Mouse (Mus musculus) right cerebral cortex, postnatal 4 days (tissue): Measurements from ENCODE around the gene Frmpd2.

Experiments
- DNase-seq: peaks from one replicate; pipeline ENCODE4 v3.0.0-alpha.2; 2022

Frmpd2 gene

GRCm38 (mm10) chr14:33513877-33514276, 42.4 kb downstream of the Frmpd2 start:
- DNase-seq: no peak

DNA sequence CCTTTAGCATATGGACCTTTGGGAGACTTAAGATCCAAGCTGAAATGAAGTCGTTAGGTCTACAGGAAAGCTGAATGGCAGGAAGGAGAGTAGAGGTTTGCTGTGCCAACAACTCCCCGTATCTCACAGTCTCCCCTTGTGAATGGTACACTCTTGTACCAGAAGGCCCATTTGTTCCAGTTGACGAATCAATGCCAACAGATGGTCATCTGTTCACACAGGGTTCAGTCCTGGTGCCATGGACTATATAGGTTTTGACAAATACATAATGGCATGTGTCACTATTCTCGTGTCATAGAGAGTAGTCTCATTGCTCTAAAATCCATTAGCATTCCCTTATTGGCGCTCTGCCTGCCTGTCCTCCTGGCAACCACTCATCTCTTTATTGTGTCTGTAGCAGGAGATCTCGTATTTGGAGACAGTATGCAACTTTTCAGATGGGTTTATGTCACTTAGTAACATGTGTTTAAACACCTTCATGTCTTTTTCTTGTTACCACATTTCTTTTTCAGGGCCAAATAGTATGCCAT, 43.3 kb downstream of the Frmpd2 start:
- DNase-seq: no peak

DNA sequence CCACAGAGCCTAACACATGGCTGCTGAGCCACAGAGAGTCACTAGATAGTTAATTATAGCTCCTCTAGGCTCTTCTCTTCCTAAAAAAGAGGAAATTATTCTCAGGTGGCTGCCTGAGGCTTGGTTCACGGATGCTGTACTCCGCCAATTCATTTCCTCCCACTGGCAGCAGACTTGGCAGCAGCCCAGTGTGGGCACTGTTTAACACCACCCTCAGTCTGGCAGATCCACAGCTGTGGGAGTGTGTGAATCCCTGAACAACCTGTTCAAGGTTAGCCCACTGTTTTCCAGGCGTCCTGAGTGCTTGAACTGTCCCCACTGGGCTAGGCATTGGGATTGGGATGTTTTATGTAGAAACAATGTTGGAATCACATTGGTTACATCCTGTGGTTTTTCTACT, 50.0 kb downstream of the Frmpd2 start:
- peak; percentile 54 for DNase-seq

GRCm38 (mm10) chr14:33525272-33525983, 53.9 kb downstream of the Frmpd2 start:
- DNase-seq: peak; percentile 47

GRCm38 (mm10) chr14:33526621-33527020, 55.1 kb downstream of the Frmpd2 start:
- DNase-seq: no peak

DNA sequence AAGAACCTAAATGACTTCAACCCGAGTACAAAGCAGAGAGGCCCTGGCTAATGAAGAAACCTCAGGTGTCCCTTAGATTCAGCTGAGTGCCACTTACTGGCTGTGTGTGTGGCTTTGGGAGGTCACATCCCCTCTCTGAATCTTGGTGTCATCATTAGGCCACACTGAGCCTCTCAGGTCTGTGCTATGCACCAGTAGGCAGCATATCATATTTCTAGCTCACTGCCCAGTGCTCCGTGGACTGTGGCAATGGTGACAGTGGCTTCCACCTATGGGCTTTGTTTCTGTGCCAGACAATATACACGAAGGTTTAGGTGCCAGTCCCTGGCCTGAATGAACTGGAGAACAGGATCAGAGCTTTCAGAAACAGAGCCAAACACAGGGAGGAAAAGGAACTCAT, 56.4 kb downstream of the Frmpd2 start:
- no peak for DNase-seq

DNA sequence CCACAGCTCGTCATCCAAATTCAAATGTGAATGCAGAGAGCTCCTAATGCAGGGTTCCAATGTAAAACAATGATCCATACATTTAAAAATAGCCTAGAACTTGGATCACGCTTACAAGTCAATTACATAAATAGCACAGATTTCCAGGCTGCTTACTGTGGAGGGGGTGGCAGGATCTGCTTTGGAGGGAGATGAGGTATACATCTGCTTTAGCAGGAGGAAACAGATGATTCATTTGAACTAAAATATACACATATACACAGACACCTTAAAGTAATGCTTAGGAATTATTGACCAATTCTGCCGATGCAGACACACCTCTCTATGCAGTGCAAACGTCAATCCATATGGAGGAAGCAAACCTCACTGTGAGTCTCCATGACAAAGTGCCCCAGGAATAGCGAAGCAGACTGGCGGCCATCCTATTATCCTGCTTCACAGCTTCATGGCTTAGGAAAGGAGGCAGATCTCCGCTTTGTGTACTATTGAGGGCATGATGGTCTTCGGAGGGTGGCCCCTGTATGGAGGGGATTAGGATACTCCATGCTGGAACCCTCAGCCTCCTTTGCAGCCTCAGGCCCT, 59.9 kb downstream of the Frmpd2 start:
- peak; percentile 30 for DNase-seq

DNA sequence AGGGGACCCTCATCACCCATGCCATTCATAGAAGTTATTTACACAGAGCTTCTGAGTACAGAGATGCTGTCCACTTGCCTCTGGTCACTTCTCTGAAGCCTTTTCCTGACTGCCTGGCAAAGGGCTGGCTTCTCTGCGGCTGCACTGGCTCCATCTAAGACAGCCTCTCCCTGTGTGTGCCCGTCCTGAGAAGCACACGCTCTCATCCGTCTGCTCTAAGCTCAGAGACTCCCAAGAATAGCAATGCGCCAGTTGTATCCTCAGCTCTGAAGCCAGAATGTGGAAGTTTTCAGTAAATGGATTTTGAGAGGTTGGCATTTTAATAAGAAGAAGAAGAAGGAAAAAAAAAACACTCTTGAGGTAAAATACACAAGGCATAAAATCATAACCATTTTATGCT, 61.3 kb downstream of the Frmpd2 start:
- DNase-seq: peak; percentile 29

DNA sequence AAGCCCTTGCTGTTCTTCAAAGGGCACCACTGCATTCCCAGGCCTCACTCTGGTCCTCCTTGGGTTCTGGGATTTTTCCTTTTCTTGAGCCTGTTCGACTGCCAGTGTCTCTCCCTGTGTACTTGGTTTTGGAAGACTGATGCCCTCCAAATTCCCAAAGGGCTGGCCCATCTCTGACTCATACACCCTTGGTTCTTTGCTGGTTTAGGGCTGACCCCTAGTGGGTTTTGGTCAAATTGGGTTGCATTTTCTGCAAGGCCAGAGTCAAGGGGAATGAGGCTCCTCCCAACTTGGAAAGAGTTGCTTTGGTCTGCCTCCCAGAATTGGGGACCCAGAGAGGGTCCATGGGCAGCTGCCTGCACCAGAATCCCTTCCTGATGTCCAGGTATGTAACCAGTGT, 62.0 kb downstream of the Frmpd2 start:
- DNase-seq: no peak

- no peak for DNase-seq
These were observed 63.8 kb downstream of the Frmpd2 start for GRCm38 (mm10) chr14:33535317-33535716.

GRCm38 (mm10) chr14:33539559-33540167, 68.2 kb downstream of the Frmpd2 start:
- no peak for DNase-seq

- DNase-seq: no peak
These were observed 74.2 kb downstream of the Frmpd2 start for GRCm38 (mm10) chr14:33545565-33546143.

- no peak for DNase-seq
These were observed 77.2 kb downstream of the Frmpd2 start for GRCm38 (mm10) chr14:33548650-33549049.

- no peak for DNase-seq
These were observed 78.4 kb downstream of the Frmpd2 start for GRCm38 (mm10) chr14:33549856-33550255.

- DNase-seq: no peak
These were observed 99.2 kb downstream of the Frmpd2 start for GRCm38 (mm10) chr14:33570737-33571136.

DNA sequence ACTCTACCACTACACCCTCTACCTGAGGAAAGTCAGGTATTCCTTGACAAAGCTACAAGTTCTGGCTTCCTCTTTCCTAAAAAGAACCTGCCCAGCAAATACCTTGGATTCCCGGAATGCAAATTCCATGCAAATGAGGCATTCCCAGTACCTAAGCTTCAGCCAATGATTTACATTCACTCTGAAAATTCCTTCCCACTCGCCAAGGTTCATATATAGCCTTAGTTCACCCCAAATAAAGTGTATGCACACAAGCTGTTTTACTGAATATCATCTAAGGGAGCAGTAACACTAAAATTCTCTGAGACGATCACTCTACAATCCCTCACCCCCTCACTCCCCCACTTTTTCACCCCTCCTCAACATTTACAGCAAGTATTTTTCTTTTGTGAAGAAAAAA, 102.1 kb downstream of the Frmpd2 start:
- DNase-seq: no peak

GRCm38 (mm10) chr14:33579771-33580484, 108.4 kb downstream of the Frmpd2 start:
- DNase-seq: no peak

DNA sequence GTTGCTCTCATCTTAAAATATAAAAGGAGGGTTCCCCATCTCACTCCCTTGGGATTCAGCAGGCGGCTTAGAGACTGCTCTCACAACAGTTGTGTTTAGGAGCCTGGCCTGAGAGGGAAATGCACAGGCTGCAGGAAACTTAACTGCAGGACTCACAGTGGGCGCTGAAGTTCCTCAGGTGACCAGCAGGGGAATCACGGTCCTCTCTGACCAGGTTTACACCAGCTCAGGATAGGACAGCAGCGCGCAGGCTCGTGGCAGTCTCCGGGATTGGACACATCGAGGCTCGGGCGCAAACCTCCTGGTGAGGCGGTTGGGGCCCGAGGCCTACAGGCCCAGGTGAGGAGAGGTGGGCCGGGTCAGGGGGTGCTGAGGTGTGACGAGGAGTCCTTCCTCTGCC, 117.5 kb downstream of the Frmpd2 start, which contains the start of gene Ptpn20:
Ptpn20 (plus strand) TSS at position 257 of the 400 bp plus-strand sequence.
- DNase-seq: no peak

DNA sequence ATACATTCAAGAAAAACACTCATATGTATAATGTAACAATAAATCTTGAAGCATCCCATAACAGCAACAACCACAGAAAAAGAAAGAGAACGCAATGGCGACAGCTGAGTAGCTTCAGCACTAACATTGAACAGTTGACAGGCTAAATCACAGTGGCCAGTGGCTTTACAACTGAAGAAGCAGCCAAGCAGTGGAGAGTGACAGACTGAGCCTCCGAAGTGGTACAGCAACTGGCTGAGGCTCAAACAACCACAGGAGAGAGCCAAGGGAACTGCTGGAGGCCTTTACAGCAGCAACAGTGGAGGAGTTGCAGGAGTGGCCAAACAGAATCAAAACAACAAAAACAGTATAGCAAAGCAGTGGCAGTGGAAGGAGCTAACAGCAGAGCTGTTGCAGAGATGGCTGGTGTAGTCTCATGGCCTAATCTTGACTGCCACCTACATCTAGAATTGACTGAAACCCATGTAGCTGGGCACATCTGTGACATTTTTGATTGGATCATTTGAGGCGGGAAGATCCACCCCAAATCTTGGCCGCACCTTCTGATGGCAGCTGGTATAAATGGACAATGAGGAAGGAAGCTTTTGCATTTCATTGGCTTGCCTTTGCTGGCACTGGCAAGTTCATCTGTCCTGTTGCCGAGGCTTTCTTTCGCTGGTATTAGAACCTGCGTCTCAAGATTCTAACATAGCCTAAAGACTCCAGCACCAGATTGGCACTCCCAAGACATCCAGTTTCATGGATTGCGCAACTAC, 127.1 kb downstream of the Frmpd2 start:
- no peak for DNase-seq

- DNase-seq: no peak
These were observed 135.9 kb downstream of the Frmpd2 start for GRCm38 (mm10) chr14:33607431-33607830.
